Comparison of ENCODE assay signal across 19 mouse cellular contexts in the genomic region with DNA sequence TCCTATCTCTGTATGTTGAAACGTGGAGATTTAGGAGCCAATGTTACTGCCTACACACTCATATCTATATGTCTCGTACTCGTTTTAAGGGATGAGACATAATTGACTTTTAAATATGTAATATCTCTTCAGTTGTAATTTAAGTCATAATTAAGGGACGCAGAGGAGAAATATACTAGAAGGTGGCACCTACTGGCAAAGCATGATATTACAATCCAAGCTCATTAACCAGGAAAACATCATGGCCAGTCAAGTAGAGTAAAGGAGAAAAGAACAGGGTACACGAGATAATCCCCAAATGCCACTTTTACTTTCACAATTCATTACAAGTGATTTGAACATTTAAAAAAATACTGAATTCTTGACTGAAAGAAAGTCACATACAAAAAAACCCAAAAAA. TPM values are rescaled to one million over a fixed set of nuclear protein-coding genes. Genes with fewer than 3 reads are reported as not detected.
DNase-seq lines count a peak whose midpoint lies in the region; ATAC-seq and TF ChIP-seq lines count a peak whose summit lies in the region.
"Had no signal": no experiment of that assay in that cellular context is flagged by ENCODE, and none has a peak within 500 bp of the region (broad histone marks: within the 10 kb centered on the region; RNA-seq: fewer than 3 reads in every experiment).

No protein-coding gene starts in this region.

- H3K4me2 ChIP-seq in forebrain, postnatal 0 days (ENCODE audit: low read depth) = no peak overlapping the region
- H3K4me2 ChIP-seq in forebrain, embryonic 13.5 days = no peak overlapping the region
- 0 out of 2 replicates have a peak overlapping the region, but pooled peaks have one; percentile 23 for H3K4me2 ChIP-seq in liver, embryonic 11.5 days
- H3K4me2 ChIP-seq: hindbrain, embryonic 15.5 days had no signal

- no peak for ATAC-seq in forebrain, postnatal 0 days
- no peak for ATAC-seq in forebrain, embryonic 13.5 days
- no peak for ATAC-seq in liver, embryonic 11.5 days (replicated peaks; ENCODE audit: low FRiP score)
- ATAC-seq in erythroid progenitor cell, adult 5-6 weeks (replicated peaks; ENCODE audit: low FRiP score, poor library complexity, severe bottlenecking) = peak; percentile 81
- ATAC-seq in megakaryocyte-erythroid progenitor cell, adult 5-6 weeks (replicated peaks; ENCODE audit: low FRiP score, low TSS enrichment, poor library complexity, severe bottlenecking) = peak; percentile 62; the same call in 1 of the 2 replicates

- H3K4me3 ChIP-seq in forebrain, postnatal 0 days (ENCODE audit: low read depth, low read length) = no peak overlapping the region
- H3K4me3 ChIP-seq in forebrain, embryonic 13.5 days = no peak overlapping the region
- H3K4me3 ChIP-seq in liver, embryonic 11.5 days (ENCODE audit: low read depth, low read length) = no peak overlapping the region
- no peak overlapping the region for H3K4me3 ChIP-seq in forebrain, embryonic 10.5 days
- H3K4me3 ChIP-seq: hindbrain, embryonic 15.5 days; midbrain, embryonic 10.5 days had no signal

- 0 out of 2 replicates have a peak, but pooled peaks have one; percentile 10 for TF ChIP-seq CTCF in forebrain, postnatal 0 days (IDR thresholded peaks at IDR 0.05; ENCODE audit: low read depth)

- 78% methylated on average over 5 of the region's 5 CpGs for WGBS in forebrain, postnatal 0 days
- WGBS in forebrain, embryonic 13.5 days = 82% methylated on average over 5 of the region's 5 CpGs
- WGBS in liver, embryonic 11.5 days = 75% methylated on average over 5 of the region's 5 CpGs
- WGBS in forebrain, embryonic 10.5 days = 90% methylated on average over 5 of the region's 5 CpGs

- H3K27me3 ChIP-seq in forebrain, postnatal 0 days (ENCODE audit: insufficient read depth, low read length) = no peaks in the 10 kb centered on the region
- no peaks in the 10 kb centered on the region for H3K27me3 ChIP-seq in forebrain, embryonic 13.5 days
- H3K27me3 ChIP-seq in liver, embryonic 11.5 days (replicated peaks; ENCODE audit: control insufficient read depth, insufficient read depth, low read length) = no peaks in the 10 kb centered on the region
- peaks cover 52% of the 10 kb centered on the region for H3K27me3 ChIP-seq in forebrain, embryonic 10.5 days (ENCODE audit: poor library complexity, severe bottlenecking)
- H3K27me3 ChIP-seq: hindbrain, embryonic 15.5 days had no signal

- no peaks in the 10 kb centered on the region for H3K36me3 ChIP-seq in forebrain, postnatal 0 days (ENCODE audit: insufficient read depth)
- no peaks in the 10 kb centered on the region for H3K36me3 ChIP-seq in forebrain, embryonic 13.5 days (ENCODE audit: poor library complexity, severe bottlenecking)
- H3K36me3 ChIP-seq in liver, embryonic 11.5 days (ENCODE audit: control insufficient read depth, insufficient read depth, low read length) = no peaks in the 10 kb centered on the region
- H3K36me3 ChIP-seq in forebrain, embryonic 10.5 days (replicated peaks) = no peaks in the 10 kb centered on the region
- H3K36me3 ChIP-seq: hindbrain, embryonic 15.5 days; midbrain, embryonic 10.5 days had no signal

- no peak for DNase-seq in forebrain, postnatal 0 days
- DNase-seq in liver, embryonic 11.5 days (ENCODE audit: low spot score) = no peak
- no peak for DNase-seq in liver
- no peak for DNase-seq in forebrain, embryonic 10.5 days (ENCODE audit: extremely low spot score, low spot score)
- DNase-seq in natural killer cell, adult 2 months (ENCODE audit: low spot score in 2 of 2) = no peak
- DNase-seq: adrenal gland, postnatal 25 days; cerebellum, postnatal 10 days; gastrocnemius, postnatal 14 days; heart, postnatal 10 days; kidney, adult 18-20 months; kidney, postnatal 25 days; lung, adult 18-20 months; thymus, postnatal 4 days had no signal

- H3K4me1 ChIP-seq in forebrain, postnatal 0 days (ENCODE audit: insufficient read depth) = no peaks in the 10 kb centered on the region
- H3K4me1 ChIP-seq in forebrain, embryonic 13.5 days = no peaks in the 10 kb centered on the region
- no peaks in the 10 kb centered on the region; the same call in 1 of the 2 replicates for H3K4me1 ChIP-seq in liver, embryonic 11.5 days (replicated peaks; ENCODE audit: control insufficient read depth, insufficient read depth, low read length)
- H3K4me1 ChIP-seq in forebrain, embryonic 10.5 days = no peaks in the 10 kb centered on the region
- H3K4me1 ChIP-seq: hindbrain, embryonic 15.5 days; midbrain, embryonic 10.5 days had no signal

- no peak overlapping the region for H3K27ac ChIP-seq in forebrain, postnatal 0 days (ENCODE audit: low read depth, low read length)
- no peak overlapping the region for H3K27ac ChIP-seq in forebrain, embryonic 13.5 days
- H3K27ac ChIP-seq in liver, embryonic 11.5 days (ENCODE audit: low read depth, low read length) = no peak overlapping the region; the same call in 1 of the 2 replicates
- H3K27ac ChIP-seq in forebrain, embryonic 10.5 days = no peak overlapping the region
- H3K27ac ChIP-seq: hindbrain, embryonic 15.5 days; midbrain, embryonic 10.5 days had no signal

- H3K9me3 ChIP-seq in forebrain, postnatal 0 days (ENCODE audit: low read length) = no peaks in the 10 kb centered on the region
- no peaks in the 10 kb centered on the region for H3K9me3 ChIP-seq in forebrain, embryonic 13.5 days (replicated peaks)
- no peaks in the 10 kb centered on the region for H3K9me3 ChIP-seq in liver, embryonic 11.5 days (ENCODE audit: control insufficient read depth, low read length)
- no peaks in the 10 kb centered on the region for H3K9me3 ChIP-seq in forebrain, embryonic 10.5 days
- H3K9me3 ChIP-seq: hindbrain, embryonic 15.5 days; midbrain, embryonic 10.5 days had no signal

- no peak overlapping the region for H3K9ac ChIP-seq in forebrain, postnatal 0 days
- H3K9ac ChIP-seq in forebrain, embryonic 13.5 days = no peak overlapping the region
- H3K9ac ChIP-seq in liver, embryonic 11.5 days (ENCODE audit: low read depth, low read length) = no peak overlapping the region
- H3K9ac ChIP-seq: hindbrain, embryonic 15.5 days had no signal

RNA-seq across cellular contexts. Expression of a gene that starts 31.9 kb away (rescaled TPM):
- total RNA-seq in forebrain, postnatal 0 days (2014; rRNA removed) = 33.4 and 34.5 TPM in 2 replicates
- 14.4 and 21.9 TPM in 2 replicates for polyA plus RNA-seq in forebrain, postnatal 0 days (2015; fragmentation: Nextera tagmentation; extraction: Ambion mirVana)
- polyA plus RNA-seq in forebrain, embryonic 13.5 days (2015; fragmentation: Nextera tagmentation; extraction: Ambion mirVana) = 11.7 and 12.3 TPM in 2 replicates
- polyA plus RNA-seq in liver, embryonic 11.5 days (2014; fragmentation: Nextera tagmentation; extraction: Ambion mirVana) = 19.8 and 23.5 TPM in 2 replicates
- total RNA-seq in erythroid progenitor cell, adult 5-6 weeks (2015; ENCODE audit: low replicate concordance) = 22.7 and 33.5 TPM in 2 replicates
- 22.7 and 27.5 TPM in 2 replicates for total RNA-seq in erythroid progenitor cell, adult 5-6 weeks (2017; ENCODE audit: low replicate concordance)
- 30.9 and 32.4 TPM in 2 replicates for total RNA-seq in megakaryocyte-erythroid progenitor cell, adult 5-6 weeks (2014; fragmentation: Nextera tagmentation)
- 34.2 and 43.7 TPM in 2 replicates for total RNA-seq in megakaryocyte-erythroid progenitor cell, adult 5-6 weeks (2017)
- polyA plus RNA-seq in forebrain, embryonic 10.5 days (2016; fragmentation: Nextera tagmentation; extraction: Ambion mirVana) = 20.2 and 20.8 TPM in 2 replicates

RNA-seq across cellular contexts. Expression of a gene that starts 52.3 kb away (rescaled TPM):
- total RNA-seq in forebrain, postnatal 0 days (2014; rRNA removed) = 29.9 and 46.9 TPM in 2 replicates
- polyA plus RNA-seq in forebrain, postnatal 0 days (2015; fragmentation: Nextera tagmentation; extraction: Ambion mirVana) = 37.1 and 38.2 TPM in 2 replicates
- polyA plus RNA-seq in forebrain, embryonic 13.5 days (2015; fragmentation: Nextera tagmentation; extraction: Ambion mirVana) = 18.3 and 20.2 TPM in 2 replicates
- polyA plus RNA-seq in liver, embryonic 11.5 days (2014; fragmentation: Nextera tagmentation; extraction: Ambion mirVana) = 4.3 and 4.4 TPM in 2 replicates
- total RNA-seq in erythroid progenitor cell, adult 5-6 weeks (2015; ENCODE audit: low replicate concordance) = not detected in 2 replicates
- total RNA-seq in erythroid progenitor cell, adult 5-6 weeks (2017; ENCODE audit: low replicate concordance) = not detected in 2 replicates
- not detected in 2 replicates for total RNA-seq in megakaryocyte-erythroid progenitor cell, adult 5-6 weeks (2014; fragmentation: Nextera tagmentation)
- not detected in 2 replicates for total RNA-seq in megakaryocyte-erythroid progenitor cell, adult 5-6 weeks (2017)
- 10.0 and 10.3 TPM in 2 replicates for polyA plus RNA-seq in forebrain, embryonic 10.5 days (2016; fragmentation: Nextera tagmentation; extraction: Ambion mirVana)
- polyA plus RNA-seq: small intestine, adult 2 months had no signal

Comparison
In these comparisons a context has a peak if more than half of its experiments do, and no peak if none do; other contexts are left out.
1. ATAC-seq: peak in erythroid progenitor cell, adult 5-6 weeks (single experiment) and megakaryocyte-erythroid progenitor cell, adult 5-6 weeks (single experiment); none in forebrain, postnatal 0 days (single experiment), forebrain, embryonic 13.5 days (single experiment) and liver, embryonic 11.5 days (single experiment).